Mouse (Mus musculus) ES-E14 (cell line): Measurements from ENCODE around the gene Col24a1.

Source experiments
- CHD2 ChIP-seq: IDR thresholded peaks from 2 replicates; pipeline ENCODE4 v1.6.1; 2014; ENCODE audit warnings: mild to moderate bottlenecking, low read depth, low read length, inconsistent platforms
- HCFC1 ChIP-seq: IDR thresholded peaks from 2 replicates; pipeline ENCODE4 v1.6.1; 2012; ENCODE audit warnings: low read length, inconsistent platforms, borderline replicate concordance; ENCODE audit not compliant: insufficient read depth
- ZC3H11A ChIP-seq: IDR thresholded peaks from 2 replicates; pipeline ENCODE4 v1.6.1; 2012; ENCODE audit warnings: low read depth, mild to moderate bottlenecking, inconsistent platforms, low read length, borderline replicate concordance
- ZNF384 ChIP-seq: IDR thresholded peaks from 2 replicates; pipeline ENCODE4 v1.6.1; 2012; ENCODE audit warnings: low read depth, low read length, inconsistent platforms

- TF ChIP-seq ZC3H11A = no peak
- no peak for TF ChIP-seq HCFC1
- TF ChIP-seq ZNF384 = no peak
- no peak for TF ChIP-seq CHD2
Measured at GRCm38 (mm10) chr3:145591841-145592542, 299.7 kb downstream of the Col24a1 start.
